Mouse (Mus musculus) limb, embryonic 15.5 days (tissue): ENCODE results near the gene Top3b. TPM values are rescaled to one million over a fixed set of nuclear protein-coding genes. Genes with fewer than 3 reads are reported as not detected.

Experiments
- ATAC-seq: fragments of 200-750 bp; cut with Nextera tagmentation; 2 replicates; pipeline ENCODE4 v1.8.0; 2017; ENCODE audit warnings: low read depth, moderate TSS enrichment; ENCODE audit not compliant: insufficient number of reproducible peaks, low FRiP score, low TSS enrichment
- H3K27ac ChIP-seq: fragments of 300-500 bp; sonication (generic); 2 replicates; pipeline ENCODE4 v1.5.1; 2015; ENCODE audit warnings: moderate library complexity, mild to moderate bottlenecking, inconsistent platforms
- H3K27me3 ChIP-seq: fragments of 300-500 bp; sonication (generic); 2 replicates; pipeline ENCODE4 v1.6.1; 2015; ENCODE audit warnings: inconsistent platforms
- H3K36me3 ChIP-seq: fragments of 300-500 bp; sonication (generic); 2 replicates; pipeline ENCODE4 v1.6.1; 2015; ENCODE audit warnings: inconsistent platforms
- H3K4me1 ChIP-seq: fragments of 300-500 bp; sonication (generic); 2 replicates; pipeline ENCODE4 v1.6.1; 2015; ENCODE audit warnings: inconsistent platforms
- H3K4me2 ChIP-seq: fragments of 300-500 bp; sonication (generic); 2 replicates; pipeline ENCODE4 v1.6.1; 2015; ENCODE audit warnings: mild to moderate bottlenecking, inconsistent platforms
- H3K4me3 ChIP-seq: fragments of 300-500 bp; sonication (generic); 2 replicates; pipeline ENCODE4 v1.5.1; 2015; ENCODE audit warnings: mild to moderate bottlenecking, inconsistent platforms
- H3K9ac ChIP-seq: fragments of 300-500 bp; sonication (generic); 2 replicates; pipeline ENCODE4 v1.6.1; 2015; ENCODE audit warnings: inconsistent platforms
- H3K9me3 ChIP-seq: fragments of 300-500 bp; sonication (generic); 2 replicates; pipeline ENCODE4 v1.6.1; 2016; ENCODE audit warnings: inconsistent platforms
- WGBS: fragments of 180-500 bp; shearing (Covaris S2); methylation state at CpG from one replicate; pipeline ENCODE4 v1.1.7; 2015; 5-methylcytosine and 5-hydroxymethylcytosine counted together
- polyA plus RNA-seq: library from polyadenylated mRNA; unstranded; fragments of >200 nt; fragmentation: Nextera tagmentation; extraction: Ambion mirVana; gene quantifications from 2 replicates; pipeline ENCODE4 v1.2.1, GENCODE M21; 2015

Top3b gene
- polyA plus RNA-seq, 1 experiment from 2014 or later: 76.4 TPM

DNA sequence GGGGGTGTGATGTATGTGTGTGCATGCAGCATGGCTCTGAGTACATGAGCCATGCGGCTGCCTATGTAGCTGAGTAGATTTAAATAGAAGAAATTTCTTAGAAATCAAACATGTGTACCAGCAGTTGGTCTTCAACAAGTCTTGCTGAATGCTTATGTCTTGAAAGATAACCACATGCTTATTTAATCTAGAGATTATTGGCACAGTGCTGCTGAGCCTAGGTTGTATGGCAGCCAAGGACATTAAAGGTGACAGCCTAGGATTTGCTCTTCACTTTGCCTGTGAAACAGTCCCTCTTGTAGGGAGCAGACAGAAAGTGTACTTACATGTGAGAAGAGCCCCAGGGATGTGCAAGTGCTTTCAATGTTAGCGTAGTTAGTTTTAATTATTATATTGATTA lies 70.5 kb downstream of the Top3b start:
- no peaks in the 10 kb centered on the region for H3K9me3 ChIP-seq
- ATAC-seq: no peak
- H3K27me3 ChIP-seq: no peaks in the 10 kb centered on the region
- no peak overlapping the region for H3K27ac ChIP-seq
- no peaks in the 10 kb centered on the region for H3K36me3 ChIP-seq
- no peak overlapping the region for H3K4me3 ChIP-seq
- no peaks in the 10 kb centered on the region for H3K4me1 ChIP-seq
- H3K4me2 ChIP-seq: no peak overlapping the region
- WGBS: 86% methylated on average over 2 of the region's 2 CpGs
- no peak overlapping the region for H3K9ac ChIP-seq

Other genes starting within 250 kb of the Top3b start
- gene Olfr19, start 194.3 kb upstream of the Top3b start, polyA plus RNA-seq: not detected in 2 replicates
- not detected in 2 replicates for gene Spag6l, start 41.3 kb upstream of the Top3b start, polyA plus RNA-seq
- 0.52 and 0.62 TPM in 2 replicates for gene Igll1, start 6.8 kb upstream of the Top3b start, polyA plus RNA-seq
- 2.0 and 2.4 TPM in 2 replicates for gene Vpreb1, start 107 bp downstream of the Top3b start, polyA plus RNA-seq
- 28.6 and 29.6 TPM in 2 replicates for gene Ppm1f, start 25.7 kb downstream of the Top3b start, polyA plus RNA-seq
- gene Mapk1, start 112.6 kb downstream of the Top3b start, polyA plus RNA-seq: 155 and 161 TPM in 2 replicates
- gene Ypel1, start 199.0 kb downstream of the Top3b start, polyA plus RNA-seq: 19.4 and 26.2 TPM in 2 replicates
- 130 and 134 TPM in 2 replicates for gene Ppil2, start 240.5 kb downstream of the Top3b start, polyA plus RNA-seq